Mouse (Mus musculus): ENCODE data around the gene Cacnb4.

Cacnb4 gene

GRCm38 (mm10) chr2:52604651-52605020 lies 72.0 kb downstream of the Cacnb4 start:
- in situ Hi-C loops (cut with MboI, MseI), result loop anchor here (25.0 kb wide), 1 partner anchor 392 kb away; no protein-coding TSS in a partner anchor

GRCm38 (mm10) chr2:52603935-52604650 lies 72.5 kb downstream of the Cacnb4 start:
- in situ Hi-C loops (cut with MboI, MseI), result loop anchor here (25.0 kb wide), 1 partner anchor 392 kb away; no protein-coding TSS in a partner anchor

- in situ Hi-C loops (cut with MboI, MseI), result loop anchor here (25.0 kb wide), 1 partner anchor 391 kb away; no protein-coding TSS in a partner anchor
Observed at GRCm38 (mm10) chr2:52603421-52603820, 73.2 kb downstream of the Cacnb4 start.

- in situ Hi-C loops (cut with MboI, MseI), result loop anchor here (25.0 kb wide), 1 partner anchor 391 kb away; no protein-coding TSS in a partner anchor
Observed at GRCm38 (mm10) chr2:52602921-52603320, 73.7 kb downstream of the Cacnb4 start.

- in situ Hi-C loops (cut with MboI, MseI), result loop anchor here (25.0 kb wide), 1 partner anchor 390 kb away; no protein-coding TSS in a partner anchor
Observed at GRCm38 (mm10) chr2:52602228-52602627, 74.4 kb downstream of the Cacnb4 start.

- in situ Hi-C loops (cut with MboI, MseI), result no loop called here
Observed at GRCm38 (mm10) chr2:52597511-52597910, 79.1 kb downstream of the Cacnb4 start.

GRCm38 (mm10) chr2:52593814-52594213 lies 82.8 kb downstream of the Cacnb4 start:
- in situ Hi-C loops (cut with MboI, MseI), result no loop called here

GRCm38 (mm10) chr2:52593260-52593659 lies 83.4 kb downstream of the Cacnb4 start:
- in situ Hi-C loops (cut with MboI, MseI), result no loop called here

- in situ Hi-C loops (cut with MboI, MseI), result no loop called here
Observed at GRCm38 (mm10) chr2:52590970-52591347, 85.7 kb downstream of the Cacnb4 start.

GRCm38 (mm10) chr2:52590340-52590969 lies 86.2 kb downstream of the Cacnb4 start:
- in situ Hi-C loops (cut with MboI, MseI), result no loop called here

GRCm38 (mm10) chr2:52589514-52589913 lies 87.1 kb downstream of the Cacnb4 start:
- in situ Hi-C loops (cut with MboI, MseI), result no loop called here

- in situ Hi-C loops (cut with MboI, MseI), result no loop called here
Observed at GRCm38 (mm10) chr2:52585384-52585783, 91.2 kb downstream of the Cacnb4 start.

GRCm38 (mm10) chr2:52581132-52581781 lies 95.4 kb downstream of the Cacnb4 start:
- in situ Hi-C loops (cut with MboI, MseI), result no loop called here

- in situ Hi-C loops (cut with MboI, MseI), result no loop called here
Observed at GRCm38 (mm10) chr2:52580697-52581096, 95.9 kb downstream of the Cacnb4 start.

GRCm38 (mm10) chr2:52578846-52579245 lies 97.8 kb downstream of the Cacnb4 start:
- in situ Hi-C loops (cut with MboI, MseI), result loop anchor here (5.0 kb wide), 1 partner anchor 72 kb away; no protein-coding TSS in a partner anchor

GRCm38 (mm10) chr2:52577700-52578099 lies 98.9 kb downstream of the Cacnb4 start:
- in situ Hi-C loops (cut with MboI, MseI), result loop anchor here (5.0 kb wide), 1 partner anchor 70 kb away; no protein-coding TSS in a partner anchor

GRCm38 (mm10) chr2:52576546-52576945 lies 100.1 kb downstream of the Cacnb4 start:
- in situ Hi-C loops (cut with MboI, MseI), result loop anchor here (5.0 kb wide), 1 partner anchor 69 kb away; no protein-coding TSS in a partner anchor

GRCm38 (mm10) chr2:52575637-52576175 lies 100.9 kb downstream of the Cacnb4 start:
- in situ Hi-C loops (cut with MboI, MseI), result loop anchor here (5.0 kb wide), 1 partner anchor 68 kb away; no protein-coding TSS in a partner anchor

GRCm38 (mm10) chr2:52574929-52575328 lies 101.7 kb downstream of the Cacnb4 start:
- in situ Hi-C loops (cut with MboI, MseI), result loop anchor here (5.0 kb wide), 1 partner anchor 68 kb away; no protein-coding TSS in a partner anchor

GRCm38 (mm10) chr2:52572221-52572620 lies 104.4 kb downstream of the Cacnb4 start:
- in situ Hi-C loops (cut with MboI, MseI), result no loop called here

- in situ Hi-C loops (cut with MboI, MseI), result no loop called here
Observed at GRCm38 (mm10) chr2:52571339-52571968, 105.2 kb downstream of the Cacnb4 start.

All from regulatory T cell (primary cell).